Mouse (Mus musculus) cerebellum, adult 8-10 months (tissue): ENCODE measurements around the gene Mfng.

Source experiments
- DNase-seq: peaks from one replicate; pipeline ENCODE4 v3.0.0; 2022

The Mfng gene

DNA sequence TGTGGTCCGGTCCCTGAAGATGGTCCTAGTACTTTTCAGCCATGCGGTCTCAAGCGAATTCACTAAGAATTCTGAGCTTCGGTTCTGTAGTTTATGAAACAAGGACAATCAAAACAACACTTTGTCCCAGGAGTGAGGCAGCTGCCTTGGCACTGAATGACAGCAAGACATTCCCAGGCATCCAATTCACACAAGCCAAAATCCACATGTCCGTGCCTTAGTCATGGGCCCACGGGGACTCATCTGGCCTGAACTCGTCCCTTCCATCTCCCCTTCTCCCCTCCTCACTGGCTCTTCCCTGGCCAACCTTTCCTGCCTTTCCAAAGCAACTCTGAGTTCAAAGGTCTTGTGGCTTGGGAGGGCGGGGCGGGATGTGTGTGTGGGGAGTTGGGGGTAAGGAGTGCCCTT lies 13.1 kb upstream of the Mfng start:
- no peak for DNase-seq

DNA sequence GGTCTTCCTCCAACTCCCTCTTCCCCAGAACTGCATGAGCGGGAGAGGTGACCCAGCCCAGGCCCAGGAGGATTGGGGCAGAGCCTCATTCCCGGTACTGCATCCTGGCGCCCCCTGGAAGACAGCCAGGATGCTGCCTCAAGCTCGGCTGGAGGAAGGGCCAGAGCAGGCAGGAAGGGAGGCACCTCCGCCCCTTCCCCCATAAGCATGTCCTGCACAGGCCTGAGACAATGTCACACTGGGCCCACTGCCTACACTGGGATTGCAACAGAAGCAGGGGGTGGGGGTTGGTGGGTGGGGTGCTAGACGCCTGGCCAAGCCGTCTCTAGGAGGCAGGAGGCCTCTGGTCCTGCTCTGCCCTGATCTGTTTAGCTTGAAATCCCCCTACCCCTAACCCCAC lies 12.7 kb upstream of the Mfng start:
- no peak for DNase-seq

- no peak for DNase-seq
Measured at GRCm38 (mm10) chr15:78785258-78785657, 12.0 kb upstream of the Mfng start.

DNA sequence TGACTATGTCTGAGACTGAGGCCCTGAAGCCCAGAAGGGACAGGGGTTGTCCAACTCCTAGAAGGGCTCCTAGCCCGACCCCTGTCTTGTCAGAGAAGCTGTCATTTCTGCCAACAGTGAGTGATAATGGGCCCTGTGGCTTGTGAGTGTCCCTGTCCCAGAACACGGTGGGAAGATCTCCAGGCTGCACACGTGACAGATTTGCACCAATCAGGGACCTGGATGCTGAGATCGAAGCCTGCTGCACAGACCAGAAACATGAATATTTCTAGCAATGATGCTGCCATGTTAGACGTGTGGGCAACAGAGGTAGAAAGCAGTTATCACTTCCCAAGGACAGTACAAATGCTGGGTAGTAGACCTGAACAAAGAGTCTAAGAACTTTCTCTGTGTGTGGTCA lies 11.2 kb upstream of the Mfng start:
- DNase-seq: no peak

DNA sequence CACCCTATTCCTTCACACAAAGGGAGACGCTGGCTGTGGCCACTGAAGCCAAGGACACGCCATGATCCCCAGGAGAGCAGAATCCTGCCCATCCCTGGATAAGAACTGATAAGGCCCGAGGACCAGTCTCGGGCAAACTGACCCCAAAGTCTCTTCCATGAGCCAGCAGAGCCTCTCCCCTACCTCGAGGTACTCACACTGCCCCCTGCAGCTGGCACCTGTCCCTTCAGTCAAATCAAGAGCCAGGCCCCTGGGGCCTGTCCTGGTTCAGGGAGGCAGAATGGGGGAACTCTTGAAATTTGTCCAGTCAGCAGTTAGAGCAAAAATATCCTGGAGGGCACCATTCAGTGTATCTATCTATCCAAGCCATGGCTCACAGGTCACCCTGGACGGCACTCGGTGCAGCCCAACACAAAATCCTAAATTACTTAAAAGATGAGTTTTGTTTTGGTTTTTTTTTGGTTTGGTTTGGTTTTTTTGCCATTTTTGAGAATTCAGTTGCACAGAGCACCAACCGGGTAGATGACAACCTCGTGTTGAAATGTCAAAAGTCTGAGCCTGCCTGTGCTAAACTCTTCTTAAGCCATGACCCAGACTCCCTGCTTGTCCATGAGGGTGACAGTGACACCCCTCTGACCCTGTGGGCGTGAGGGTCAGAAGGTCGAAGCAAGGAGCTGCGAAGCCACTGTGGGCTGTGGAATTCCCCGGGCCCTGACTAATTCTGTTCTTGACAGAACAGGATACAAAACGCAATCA lies 9.3 kb upstream of the Mfng start:
- DNase-seq: no peak

DNA sequence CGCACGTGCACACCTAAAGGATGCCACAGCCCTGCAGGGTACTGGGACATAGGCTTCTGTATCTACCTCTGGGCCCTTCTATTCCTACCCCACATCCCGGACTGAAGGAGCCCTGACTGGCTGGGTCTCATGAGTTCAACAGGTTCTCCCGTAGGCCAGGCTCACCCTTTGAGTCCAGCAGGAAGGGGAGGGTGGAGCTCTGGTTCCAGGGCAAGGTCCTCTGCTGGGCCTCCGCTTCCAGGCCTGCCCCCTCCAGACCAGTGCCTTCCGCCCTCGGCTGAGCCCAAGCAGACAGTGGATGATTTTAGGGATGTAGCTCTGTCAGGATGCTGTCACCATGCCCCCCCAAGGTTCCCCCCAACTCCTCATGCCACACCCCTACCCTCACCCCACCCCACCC lies 7.6 kb upstream of the Mfng start:
- no peak for DNase-seq

DNA sequence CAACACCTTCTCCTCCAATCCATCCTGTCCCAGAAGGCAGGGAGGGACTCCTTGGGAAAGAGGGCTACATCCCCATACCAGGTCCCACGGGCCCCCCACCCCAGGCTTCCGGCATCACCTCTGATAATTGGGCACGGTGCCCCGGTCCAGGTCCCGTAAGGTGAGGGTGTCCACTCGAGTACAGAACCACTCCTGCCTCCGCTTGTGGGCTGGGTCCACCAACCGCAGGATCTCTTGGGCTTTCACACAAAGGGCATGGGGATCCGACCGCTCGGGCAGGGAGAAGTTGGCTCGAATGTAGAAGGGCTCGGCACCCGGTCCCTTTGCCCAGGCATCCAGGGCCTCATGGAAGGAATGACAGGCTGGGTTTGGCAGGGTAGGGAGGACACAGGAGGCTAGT lies 7.1 kb upstream of the Mfng start:
- no peak for DNase-seq

GRCm38 (mm10) chr15:78779690-78780089 lies 6.4 kb upstream of the Mfng start:
- DNase-seq: no peak

GRCm38 (mm10) chr15:78779253-78779652 lies 6.0 kb upstream of the Mfng start:
- no peak for DNase-seq

- peak; percentile 84 for DNase-seq
Measured at GRCm38 (mm10) chr15:78778077-78778870, 5.0 kb upstream of the Mfng start.

- no peak for DNase-seq
Measured at GRCm38 (mm10) chr15:78772856-78773255, 419 bp downstream of the Mfng start.

DNA sequence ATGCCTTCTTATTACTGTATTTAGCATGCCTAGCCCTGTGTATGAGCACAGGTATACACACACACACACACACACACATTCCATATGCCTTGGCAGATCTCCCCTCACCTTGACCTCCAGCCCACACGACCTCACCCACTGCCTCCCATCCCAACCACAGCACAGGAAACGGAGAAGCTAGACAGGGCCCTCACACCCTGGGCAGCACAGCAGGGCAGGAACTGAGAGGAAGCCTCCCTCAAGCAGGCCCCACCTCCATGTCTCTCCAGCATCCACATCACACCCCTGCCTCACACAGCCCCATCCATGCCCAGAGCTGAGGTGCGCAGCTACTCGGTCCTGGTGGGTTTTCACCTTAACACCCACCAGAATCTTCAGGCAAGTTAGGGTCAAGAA lies 909 bp downstream of the Mfng start:
- no peak for DNase-seq

DNA sequence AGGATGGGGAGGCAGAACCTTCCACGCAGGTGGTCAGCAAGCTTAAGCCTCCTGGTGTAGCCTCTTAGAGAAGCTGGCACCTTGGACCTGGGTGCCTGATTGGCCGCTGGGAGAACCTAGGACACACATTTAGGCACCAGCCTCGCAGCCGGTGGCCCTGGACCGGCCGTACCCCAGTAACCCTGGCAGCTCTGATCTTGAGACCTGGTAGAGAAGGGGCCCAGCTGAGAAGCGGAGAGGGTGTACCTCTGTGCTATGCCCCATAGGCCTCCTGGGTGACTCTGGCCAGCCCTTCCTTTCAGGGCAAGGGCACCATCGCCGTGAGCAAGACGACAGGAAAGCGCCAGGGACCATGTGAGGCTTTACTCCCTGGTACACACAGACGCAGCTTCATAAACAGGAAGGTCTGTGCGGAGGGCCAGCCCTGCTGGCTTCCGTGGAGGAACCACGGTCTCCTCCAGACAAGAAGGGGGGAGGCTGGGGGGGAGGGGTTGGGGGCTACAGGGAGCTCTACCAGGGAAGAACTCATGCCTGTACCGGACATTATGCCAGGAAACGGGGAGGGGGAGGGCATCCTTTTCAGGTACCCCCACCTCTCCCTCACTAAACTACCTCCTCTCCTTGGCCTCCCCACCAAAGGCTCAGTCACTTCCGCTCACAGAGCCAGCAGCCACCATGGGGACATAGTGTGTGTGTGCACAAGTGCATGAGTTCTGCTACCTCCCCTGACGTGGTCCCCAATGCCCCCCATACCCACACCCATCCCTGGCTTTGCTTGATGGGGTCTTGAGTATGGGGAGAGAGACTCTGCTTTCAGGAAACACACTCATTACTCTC lies 1.5 kb downstream of the Mfng start:
- no peak for DNase-seq

DNA sequence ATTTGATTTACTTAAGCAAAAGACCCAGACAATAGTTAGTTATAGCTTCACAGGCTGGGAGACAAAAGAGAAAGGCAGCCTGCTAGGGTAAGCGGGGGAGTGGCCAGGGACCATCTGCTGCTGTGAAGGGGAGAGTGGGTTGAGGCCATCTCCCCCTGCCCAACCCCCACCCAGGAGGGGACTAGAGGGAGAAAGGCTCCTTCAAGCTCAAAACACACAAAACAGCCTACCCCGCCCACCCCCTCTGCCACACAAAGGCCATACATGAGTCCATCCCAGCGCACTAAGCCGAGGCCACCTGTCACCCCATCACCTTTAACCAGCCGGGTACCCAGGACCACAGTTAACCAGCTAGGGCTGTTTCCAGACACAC lies 2.3 kb downstream of the Mfng start:
- DNase-seq: no peak

- no peak for DNase-seq
Measured at GRCm38 (mm10) chr15:78770234-78770982, 2.9 kb downstream of the Mfng start.

GRCm38 (mm10) chr15:78769064-78769463 lies 4.2 kb downstream of the Mfng start:
- DNase-seq: no peak

DNA sequence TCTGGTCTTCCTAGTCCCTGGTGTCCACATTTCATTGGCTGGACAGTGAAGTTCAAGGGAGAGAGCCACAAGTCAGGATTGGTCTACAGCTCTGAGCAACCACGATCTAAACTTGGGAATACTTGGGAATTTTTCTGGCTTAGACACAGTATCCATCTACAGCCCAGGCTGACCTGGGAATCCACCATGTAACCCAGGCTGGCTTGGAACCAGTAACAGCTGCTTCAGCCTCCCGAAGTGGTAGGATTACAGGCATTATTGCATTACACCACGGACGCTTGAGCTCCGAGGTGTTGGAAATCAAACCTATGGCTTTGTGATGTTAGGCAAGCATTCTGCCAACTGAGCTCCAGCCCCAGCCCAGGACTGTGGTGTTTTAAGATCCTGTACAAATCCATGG lies 9.6 kb downstream of the Mfng start:
- DNase-seq: no peak

- DNase-seq: no peak
Measured at GRCm38 (mm10) chr15:78763210-78763609, 10.1 kb downstream of the Mfng start.

DNA sequence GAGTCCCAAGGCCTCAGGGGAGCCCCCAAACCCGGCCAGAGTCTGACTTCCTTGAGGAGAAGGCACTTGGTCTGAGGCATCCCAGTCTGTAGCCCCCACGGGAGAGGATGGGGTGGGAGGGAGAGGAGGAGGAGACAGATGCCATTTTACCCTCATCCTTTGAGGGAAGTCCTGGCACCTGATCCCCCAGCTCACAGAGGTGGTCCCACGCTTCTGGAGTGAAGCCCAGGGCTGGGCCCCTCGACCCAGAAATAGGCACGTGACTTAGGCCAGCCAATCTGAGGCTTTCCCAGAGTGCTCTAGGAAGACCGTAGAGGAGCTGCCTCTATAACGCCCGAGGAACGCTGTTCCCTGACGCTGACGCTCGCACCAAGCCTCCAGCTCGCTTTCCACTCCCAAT lies 12.2 kb downstream of the Mfng start:
- no peak for DNase-seq

DNA sequence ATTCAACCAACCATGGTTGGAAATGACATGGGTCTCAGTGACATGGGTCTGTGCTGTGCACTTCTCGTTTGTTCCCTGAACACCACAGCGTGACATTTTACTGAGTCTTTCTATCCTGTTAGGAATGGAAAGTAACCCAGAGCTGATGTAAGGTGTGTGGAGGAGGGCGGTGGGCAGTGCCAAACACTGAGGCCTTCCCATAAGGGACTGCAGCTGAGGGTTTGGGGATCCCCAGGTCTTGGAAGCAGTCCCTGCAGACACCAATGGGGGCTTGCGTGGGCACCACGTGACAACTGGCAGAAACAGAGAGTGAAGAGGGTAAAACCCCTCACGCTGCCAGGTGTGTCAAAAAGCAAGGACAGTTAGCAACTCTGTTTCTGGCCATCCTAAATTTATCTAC lies 15.1 kb downstream of the Mfng start:
- no peak for DNase-seq

DNA sequence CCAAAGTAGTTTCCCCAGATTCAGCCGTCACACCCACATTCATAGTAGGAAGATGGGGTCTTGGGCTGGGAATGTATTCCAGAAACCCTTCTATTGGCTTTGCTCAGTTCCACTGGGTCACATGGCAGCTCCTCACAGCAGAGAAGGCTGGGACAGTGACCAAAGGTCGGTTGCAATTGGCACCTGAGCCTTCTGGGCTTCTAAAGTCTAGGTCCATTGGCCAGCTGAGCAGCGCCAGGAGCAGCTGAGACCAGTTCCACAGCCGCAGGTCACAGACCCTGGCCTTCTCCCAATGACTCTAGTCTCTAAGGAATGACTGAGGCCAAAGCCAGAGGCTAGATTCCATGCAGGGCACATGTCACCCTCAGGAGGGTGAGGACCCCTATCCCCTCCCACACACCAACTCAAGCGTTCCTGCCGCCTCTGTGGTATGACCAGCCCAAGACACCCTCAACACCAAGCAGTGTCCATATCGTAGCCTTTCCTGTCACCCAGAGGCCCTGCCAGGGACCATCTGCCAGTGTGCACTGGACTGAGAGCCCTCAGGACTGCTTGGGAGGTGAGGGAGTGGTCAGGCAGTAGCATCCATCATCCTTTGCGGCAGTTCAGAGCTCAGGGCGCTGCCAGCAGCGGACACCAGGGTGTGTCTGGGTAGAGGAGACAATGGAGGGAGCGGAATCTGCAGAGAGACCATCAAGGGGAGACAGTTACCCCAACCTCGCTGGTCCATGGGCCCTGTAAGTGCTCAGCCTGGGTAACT lies 17.1 kb downstream of the Mfng start:
- DNase-seq: no peak

GRCm38 (mm10) chr15:78755226-78755625 lies 18.0 kb downstream of the Mfng start:
- no peak for DNase-seq
